Mouse (Mus musculus) forebrain, embryonic 11.5 days (tissue): ENCODE results near the gene Zfp94. TPM values are rescaled to one million over a fixed set of nuclear protein-coding genes. Genes with fewer than 3 reads are reported as not detected.

Experiments used
- ATAC-seq: fragments of 200-750 bp; cut with Nextera tagmentation; replicated peaks from 2 replicates; pipeline ENCODE4 v1.8.0; 2017; ENCODE audit warnings: moderate TSS enrichment; ENCODE audit not compliant: low FRiP score
- DNase-seq: peaks from one replicate; pipeline ENCODE4 v3.0.0-alpha.2; 2017; ENCODE audit warnings: low spot score
- H3K27ac ChIP-seq: fragments of 300-500 bp; sonication (generic); 2 replicates; pipeline ENCODE4 v1.5.1; 2014; ENCODE audit warnings: low read depth, low read length
- H3K27me3 ChIP-seq: fragments of 300-500 bp; sonication (generic); 2 replicates; pipeline ENCODE4 v1.6.1; 2014; ENCODE audit warnings: mild to moderate bottlenecking, low read length, mixed read lengths; ENCODE audit not compliant: control insufficient read depth, insufficient read depth
- H3K36me3 ChIP-seq: fragments of 300-500 bp; sonication (generic); 2 replicates; pipeline ENCODE4 v1.6.1; 2014; ENCODE audit warnings: mild to moderate bottlenecking, low read length, moderate library complexity, mixed read lengths; ENCODE audit not compliant: control insufficient read depth, insufficient read depth
- H3K4me1 ChIP-seq: fragments of 300-500 bp; sonication (generic); replicated peaks from 2 replicates; pipeline ENCODE4 v1.6.1; 2014; ENCODE audit warnings: low read length, mixed read lengths; ENCODE audit not compliant: control insufficient read depth, insufficient read depth
- H3K4me2 ChIP-seq: fragments of 300-500 bp; sonication (generic); 2 replicates; pipeline ENCODE4 v1.6.1; 2014; ENCODE audit warnings: low read depth, mild to moderate bottlenecking, low read length, moderate library complexity, mixed read lengths; ENCODE audit not compliant: severe bottlenecking
- H3K4me3 ChIP-seq: fragments of 300-500 bp; sonication (generic); 2 replicates; pipeline ENCODE4 v1.5.1; 2014; ENCODE audit warnings: low read depth, low read length
- H3K9ac ChIP-seq: fragments of 300-500 bp; sonication (generic); 2 replicates; pipeline ENCODE4 v1.6.1; 2014; ENCODE audit warnings: low read length
- H3K9me3 ChIP-seq: fragments of 300-500 bp; sonication (generic); 2 replicates; pipeline ENCODE4 v1.6.1; 2016; ENCODE audit warnings: low read length, mixed read lengths; ENCODE audit not compliant: control insufficient read depth
- WGBS: fragments of 180-500 bp; shearing (Covaris S2); extraction: QIAGEN DNeasy Blood & Tissue Kit; methylation state at CpG from one replicate; pipeline ENCODE4 v1.1.7; 2014; 5-methylcytosine and 5-hydroxymethylcytosine counted together
- polyA plus RNA-seq: library from polyadenylated mRNA; unstranded; fragments of >200 nt; fragmentation: Nextera tagmentation; extraction: Ambion mirVana; gene quantifications from 2 replicates; pipeline ENCODE4 v1.2.1, GENCODE M21; 2014

The Zfp94 gene
- 15.2 and 15.9 TPM in 2 replicates for polyA plus RNA-seq

- Histone ChIP-seq H3K4me3 (peak within 1 kb of the TSS; percentile 59), H3K36me3 (no peaks in the 10 kb centered on the region), H3K9me3 (no peaks in the 10 kb centered on the region), H3K4me1 (peaks cover 5% of the 10 kb centered on the region; the same call in 1 of the 2 replicates), H3K9ac (peak within 1 kb of the TSS; percentile 73), H3K4me2 (peak within 1 kb of the TSS; percentile 86), H3K27me3 (no peaks in the 10 kb centered on the region), H3K27ac (no peak within 1 kb of the TSS; the same call in 1 of the 2 replicates)
- peak; percentile 94 for ATAC-seq
- DNase-seq, result peak; percentile 95
- 2% methylated on average over 33 of the region's 33 CpGs for whole genome bisulfite sequencing
Measured at GRCm38 (mm10) chr7:24316567-24317092, at the start of gene Zfp94. Gene Zfp94, minus strand, starts transcription at chr7:24316666.

- Histone ChIP-seq H3K27me3 (no peaks in the 10 kb centered on the region; the same call in 1 of the 2 replicates), H3K4me2 (no peak overlapping the region), H3K4me3 (no peak overlapping the region), H3K9me3 (no peaks in the 10 kb centered on the region), H3K4me1 (no peaks in the 10 kb centered on the region), H3K36me3 (no peaks in the 10 kb centered on the region), H3K9ac (no peak overlapping the region), H3K27ac (no peak overlapping the region)
- DNase-seq, result no peak
- ATAC-seq, result peak; percentile 31; the same call in 1 of the 2 replicates
- 72% methylated on average over 5 of the region's 5 CpGs for WGBS
Measured at GRCm38 (mm10) chr7:24365258-24366014, 49.0 kb upstream of the Zfp94 start.

- peak; percentile 69 for ATAC-seq
Measured at GRCm38 (mm10) chr7:24364827-24365226, 48.4 kb upstream of the Zfp94 start.

GRCm38 (mm10) chr7:24363228-24363627 lies 46.8 kb upstream of the Zfp94 start:
- Histone ChIP-seq H3K4me1 (no peaks in the 10 kb centered on the region), H3K4me3 (no peak overlapping the region), H3K36me3 (no peaks in the 10 kb centered on the region), H3K9me3 (no peaks in the 10 kb centered on the region), H3K27me3 (no peaks in the 10 kb centered on the region; the same call in 1 of the 2 replicates), H3K9ac (no peak overlapping the region), H3K27ac (no peak overlapping the region), H3K4me2 (no peak overlapping the region)
- WGBS, result 25% methylated on average over 6 of the region's 7 CpGs
- peak; percentile 77 for DNase-seq
- no peak for ATAC-seq

More at GRCm38 (mm10) chr7:24364827-24365226, 48.4 kb upstream of the Zfp94 start:
- H3K9me3 ChIP-seq, result no peaks in the 10 kb centered on the region
- peak; percentile 92 for DNase-seq
- H3K4me2 ChIP-seq, result no peak overlapping the region
- H3K4me3 ChIP-seq, result no peak overlapping the region
- H3K36me3 ChIP-seq, result no peaks in the 10 kb centered on the region
- H3K27ac ChIP-seq, result no peak overlapping the region
- WGBS, result 24% methylated on average over 10 of the region's 10 CpGs
- no peak overlapping the region for H3K9ac ChIP-seq
- H3K27me3 ChIP-seq, result no peaks in the 10 kb centered on the region; the same call in 1 of the 2 replicates
- no peaks in the 10 kb centered on the region for H3K4me1 ChIP-seq

GRCm38 (mm10) chr7:24361001-24361400 lies 44.5 kb upstream of the Zfp94 start:
- no peaks in the 10 kb centered on the region; the same call in 1 of the 2 replicates for H3K27me3 ChIP-seq
- WGBS, result 62% methylated on average over 4 of the region's 4 CpGs
- H3K9me3 ChIP-seq, result no peaks in the 10 kb centered on the region
- H3K9ac ChIP-seq, result no peak overlapping the region
- H3K4me1 ChIP-seq, result no peaks in the 10 kb centered on the region
- H3K36me3 ChIP-seq, result no peaks in the 10 kb centered on the region
- no peak overlapping the region for H3K27ac ChIP-seq
- no peak for DNase-seq
- no peak overlapping the region for H3K4me2 ChIP-seq
- H3K4me3 ChIP-seq, result no peak overlapping the region
- ATAC-seq, result no peak

- no peaks in the 10 kb centered on the region; the same call in 1 of the 2 replicates for H3K27me3 ChIP-seq
- no peaks in the 10 kb centered on the region for H3K36me3 ChIP-seq
- no peak overlapping the region for H3K4me3 ChIP-seq
- DNase-seq (peak; percentile 71), ATAC-seq (no peak)
- no peak overlapping the region for H3K27ac ChIP-seq
- no peaks in the 10 kb centered on the region for H3K9me3 ChIP-seq
- H3K4me1 ChIP-seq, result no peaks in the 10 kb centered on the region
- H3K9ac ChIP-seq, result no peak overlapping the region
- 28% methylated on average over 9 of the region's 9 CpGs for WGBS
- H3K4me2 ChIP-seq, result no peak overlapping the region
Measured at GRCm38 (mm10) chr7:24359269-24359668, 42.8 kb upstream of the Zfp94 start.

- H3K4me2 ChIP-seq, result no peak overlapping the region
- no peak overlapping the region for H3K27ac ChIP-seq
- DNase-seq (no peak), ATAC-seq (no peak)
- H3K36me3 ChIP-seq, result no peaks in the 10 kb centered on the region
- H3K9ac ChIP-seq, result no peak overlapping the region
- H3K4me1 ChIP-seq, result no peaks in the 10 kb centered on the region
- no peaks in the 10 kb centered on the region for H3K9me3 ChIP-seq
- no peaks in the 10 kb centered on the region; the same call in 1 of the 2 replicates for H3K27me3 ChIP-seq
- no peak overlapping the region for H3K4me3 ChIP-seq
- WGBS, result 49% methylated on average over 4 of the region's 4 CpGs
Measured at GRCm38 (mm10) chr7:24357899-24358298, 41.4 kb upstream of the Zfp94 start.

GRCm38 (mm10) chr7:24356081-24356480 lies 39.6 kb upstream of the Zfp94 start:
- no peak overlapping the region for H3K27ac ChIP-seq
- no peak for ATAC-seq
- H3K36me3 ChIP-seq, result no peaks in the 10 kb centered on the region
- WGBS, result 84% methylated on average over 10 of the region's 10 CpGs
- DNase-seq, result no peak
- H3K4me3 ChIP-seq, result no peak overlapping the region
- H3K9me3 ChIP-seq, result no peaks in the 10 kb centered on the region
- H3K4me1 ChIP-seq, result no peaks in the 10 kb centered on the region
- H3K9ac ChIP-seq, result no peak overlapping the region
- no peaks in the 10 kb centered on the region for H3K27me3 ChIP-seq
- H3K4me2 ChIP-seq, result no peak overlapping the region
